Mouse (Mus musculus): ENCODE measurements around the gene Swsap1.
A peak's percentile ranks its signal among the peaks of the same experiment; 100 is the strongest.

Gene Swsap1

GRCm38 (mm10) chr9:21955570-21956281 lies at the start of gene Swsap1:
Gene Swsap1 (plus strand): TSS chr9:21955755.
- peak; percentile 97 for DNase-seq (ENCODE audit: low read depth, low spot score)

GRCm38 (mm10) chr9:21908216-21908615 lies 47.3 kb upstream of the Swsap1 start:
- no peak for DNase-seq (ENCODE audit: low read depth, low spot score)

- no peak for DNase-seq (ENCODE audit: low read depth, low spot score)
These were observed 45.9 kb upstream of the Swsap1 start for GRCm38 (mm10) chr9:21909474-21910223.

- DNase-seq (ENCODE audit: low read depth, low spot score): no peak
These were observed 38.6 kb upstream of the Swsap1 start for GRCm38 (mm10) chr9:21916851-21917492.

GRCm38 (mm10) chr9:21917493-21918034 lies 38.0 kb upstream of the Swsap1 start:
- DNase-seq (ENCODE audit: low read depth, low spot score): no peak

- DNase-seq (ENCODE audit: low read depth, low spot score): peak; percentile 92
These were observed 37.4 kb upstream of the Swsap1 start, which contains the start of gene Rab3d for GRCm38 (mm10) chr9:21918035-21918592. Gene Rab3d (minus strand): TSS chr9:21918192.

- no peak for DNase-seq (ENCODE audit: low read depth, low spot score)
These were observed 36.7 kb upstream of the Swsap1 start for GRCm38 (mm10) chr9:21918692-21919384.

GRCm38 (mm10) chr9:21923036-21923435 lies 32.5 kb upstream of the Swsap1 start:
- no peak for DNase-seq (ENCODE audit: low read depth, low spot score)

- no peak for DNase-seq (ENCODE audit: low read depth, low spot score)
These were observed 32.0 kb upstream of the Swsap1 start for GRCm38 (mm10) chr9:21923490-21924098.

GRCm38 (mm10) chr9:21924099-21924493 lies 31.5 kb upstream of the Swsap1 start:
- no peak for DNase-seq (ENCODE audit: low read depth, low spot score)

GRCm38 (mm10) chr9:21925034-21925433 lies 30.5 kb upstream of the Swsap1 start:
- no peak for DNase-seq (ENCODE audit: low read depth, low spot score)

- no peak for DNase-seq (ENCODE audit: low read depth, low spot score)
These were observed 30.0 kb upstream of the Swsap1 start for GRCm38 (mm10) chr9:21925506-21925905.

GRCm38 (mm10) chr9:21926155-21926554 lies 29.4 kb upstream of the Swsap1 start:
- DNase-seq (ENCODE audit: low read depth, low spot score): no peak

GRCm38 (mm10) chr9:21926784-21927183 lies 28.8 kb upstream of the Swsap1 start:
- no peak for DNase-seq (ENCODE audit: low read depth, low spot score)

- peak; percentile 97 for DNase-seq (ENCODE audit: low read depth, low spot score)
These were observed 28.3 kb upstream of the Swsap1 start, which contains the start of the genes Ccdc159 and Tmem205 for GRCm38 (mm10) chr9:21927208-21927753. Gene Ccdc159 (plus strand): TSS chr9:21927471. Gene Tmem205 (minus strand): TSS chr9:21927556.

GRCm38 (mm10) chr9:21929208-21929607 lies 26.3 kb upstream of the Swsap1 start:
- DNase-seq (ENCODE audit: low read depth, low spot score): no peak

- no peak for DNase-seq (ENCODE audit: low read depth, low spot score)
These were observed 23.5 kb upstream of the Swsap1 start for GRCm38 (mm10) chr9:21932006-21932405.

- DNase-seq (ENCODE audit: low read depth, low spot score): no peak
These were observed 23.0 kb upstream of the Swsap1 start for GRCm38 (mm10) chr9:21932445-21933137.

GRCm38 (mm10) chr9:21934021-21934420 lies 21.5 kb upstream of the Swsap1 start:
- no peak for DNase-seq (ENCODE audit: low read depth, low spot score)
